Mouse (Mus musculus): Measurements from ENCODE around the gene Wfdc6b. TPM values are rescaled to one million over a fixed set of nuclear protein-coding genes. Genes with fewer than 3 reads are reported as not detected.

Gene Wfdc6b
- polyA plus RNA-seq (2012; rRNA removed): not detected in 2 replicates

GRCm38 (mm10) chr2:164613471-164613870 is at the start of gene Wfdc6b, which contains the start of gene Wfdc8:
TSS of gene Wfdc6b (plus strand) at chr2:164613522.
TSS of gene Wfdc8 (minus strand) at chr2:164613626.

GRCm38 (mm10) chr2:164573359-164573758 is 40.0 kb upstream of the Wfdc6b start, which contains the start of gene Spint3:
TSS of gene Spint3 (minus strand) at chr2:164573459.

GRCm38 (mm10) chr2:164585025-164585725 is 28.1 kb upstream of the Wfdc6b start, which contains the start of gene Wfdc6a:
TSS of gene Wfdc6a (minus strand) at chr2:164585447.

GRCm38 (mm10) chr2:164593494-164593893 is 19.8 kb upstream of the Wfdc6b start, which contains the start of gene Eppin:
TSS of gene Eppin (minus strand) at chr2:164593594.

GRCm38 (mm10) chr2:164638696-164639095 is 25.4 kb downstream of the Wfdc6b start, which contains the start of gene Wfdc16:
TSS of gene Wfdc16 (minus strand) at chr2:164638796.

GRCm38 (mm10) chr2:164655858-164656257 is 42.5 kb downstream of the Wfdc6b start, which contains the start of gene Wfdc10:
TSS of gene Wfdc10 (plus strand) at chr2:164656046.

GRCm38 (mm10) chr2:164656483-164656882 is 43.2 kb downstream of the Wfdc6b start, which contains the start of gene Wfdc9:
TSS of gene Wfdc9 (minus strand) at chr2:164656583.

Other genes with a start within 250 kb of the Wfdc6b start
- 25.7 and 26.9 TPM in 2 replicates for gene Slpi, start 224.4 kb upstream of the Wfdc6b start, polyA plus RNA-seq (2012; rRNA removed)
- 0.01 and 0.13 TPM in 2 replicates for gene Rbpjl, start 210.4 kb upstream of the Wfdc6b start, polyA plus RNA-seq (2012; rRNA removed)
- 0.17 and 0.21 TPM in 2 replicates for gene Matn4, start 208.4 kb upstream of the Wfdc6b start, polyA plus RNA-seq (2012; rRNA removed)
- 46.8 and 52.3 TPM in 2 replicates for gene Sdc4, start 169.6 kb upstream of the Wfdc6b start, polyA plus RNA-seq (2012; rRNA removed)
- gene Sys1, start 156.6 kb upstream of the Wfdc6b start, polyA plus RNA-seq (2012; rRNA removed): 20.3 and 20.5 TPM in 2 replicates
- 0.55 and 0.61 TPM in 2 replicates for gene Gm20458, start 152.6 kb upstream of the Wfdc6b start, polyA plus RNA-seq (2012; rRNA removed)
- not detected in 2 replicates for gene Trp53tg5, start 139.8 kb upstream of the Wfdc6b start, polyA plus RNA-seq (2012; rRNA removed)
- 11.3 and 12.0 TPM in 2 replicates for gene Dbndd2, start 127.4 kb upstream of the Wfdc6b start, polyA plus RNA-seq (2012; rRNA removed)
- gene Pigt, start 116.0 kb upstream of the Wfdc6b start, polyA plus RNA-seq (2012; rRNA removed): 15.6 and 19.3 TPM in 2 replicates
- 1.6 and 2.0 TPM in 2 replicates for gene Wfdc2, start 51.1 kb upstream of the Wfdc6b start, polyA plus RNA-seq (2012; rRNA removed)
- not detected in 2 replicates for gene Spint3, start 40.1 kb upstream of the Wfdc6b start, polyA plus RNA-seq (2012; rRNA removed)
- gene Wfdc6a, start 28.1 kb upstream of the Wfdc6b start, polyA plus RNA-seq (2012; rRNA removed): 0.05 and 0.06 TPM in 2 replicates
- gene Eppin, start 19.9 kb upstream of the Wfdc6b start, polyA plus RNA-seq (2012; rRNA removed): not detected in 2 replicates
- not detected in 2 replicates for gene Wfdc8, start 104 bp downstream of the Wfdc6b start, polyA plus RNA-seq (2012; rRNA removed)
- gene Wfdc16, start 25.3 kb downstream of the Wfdc6b start, polyA plus RNA-seq (2012; rRNA removed): not detected in 2 replicates
- gene Wfdc10, start 42.5 kb downstream of the Wfdc6b start, polyA plus RNA-seq (2012; rRNA removed): not detected in 2 replicates
- gene Wfdc9, start 43.1 kb downstream of the Wfdc6b start, polyA plus RNA-seq (2012; rRNA removed): not detected in 2 replicates
- not detected in 2 replicates for gene Wfdc11, start 60.6 kb downstream of the Wfdc6b start, polyA plus RNA-seq (2012; rRNA removed)
- not detected in 2 replicates for gene Wfdc13, start 71.6 kb downstream of the Wfdc6b start, polyA plus RNA-seq (2012; rRNA removed)
- not detected in 2 replicates for gene Spint4, start 85.0 kb downstream of the Wfdc6b start, polyA plus RNA-seq (2012; rRNA removed)
- gene Spint5, start 101.8 kb downstream of the Wfdc6b start, polyA plus RNA-seq (2012; rRNA removed): not detected in 2 replicates
- gene Wfdc3, start 132.4 kb downstream of the Wfdc6b start, polyA plus RNA-seq (2012; rRNA removed): 1.6 and 2.1 TPM in 2 replicates
- gene Dnttip1, start 132.5 kb downstream of the Wfdc6b start, polyA plus RNA-seq (2012; rRNA removed): 21.7 and 22.8 TPM in 2 replicates
- 255 and 264 TPM in 2 replicates for gene Ube2c, start 156.4 kb downstream of the Wfdc6b start, polyA plus RNA-seq (2012; rRNA removed)
- 0.58 and 2.9 TPM in 2 replicates for gene Tnnc2, start 166.4 kb downstream of the Wfdc6b start, polyA plus RNA-seq (2012; rRNA removed)
- gene Snx21, start 172.3 kb downstream of the Wfdc6b start, polyA plus RNA-seq (2012; rRNA removed): 7.7 and 11.3 TPM in 2 replicates
- gene Acot8, start 191.4 kb downstream of the Wfdc6b start, polyA plus RNA-seq (2012; rRNA removed): 20.1 and 20.3 TPM in 2 replicates
- 1.9 TPM in 2 replicates for gene Zswim3, start 191.6 kb downstream of the Wfdc6b start, polyA plus RNA-seq (2012; rRNA removed)
- gene Zswim1, start 209.2 kb downstream of the Wfdc6b start, polyA plus RNA-seq (2012; rRNA removed): 1.3 and 1.5 TPM in 2 replicates
- 0.05 and 0.08 TPM in 2 replicates for gene Spata25, start 215.0 kb downstream of the Wfdc6b start, polyA plus RNA-seq (2012; rRNA removed)
- 121 and 130 TPM in 2 replicates for gene Ctsa, start 219.4 kb downstream of the Wfdc6b start, polyA plus RNA-seq (2012; rRNA removed)
- 1.5 and 2.2 TPM in 2 replicates for gene Neurl2, start 219.9 kb downstream of the Wfdc6b start, polyA plus RNA-seq (2012; rRNA removed)
- 34.8 and 42.2 TPM in 2 replicates for gene Pltp, start 244.2 kb downstream of the Wfdc6b start, polyA plus RNA-seq (2012; rRNA removed)

Measured in liver, embryonic 18 days (tissue).